25 mouse cellular contexts compared by ENCODE assay signal in the genomic region with DNA sequence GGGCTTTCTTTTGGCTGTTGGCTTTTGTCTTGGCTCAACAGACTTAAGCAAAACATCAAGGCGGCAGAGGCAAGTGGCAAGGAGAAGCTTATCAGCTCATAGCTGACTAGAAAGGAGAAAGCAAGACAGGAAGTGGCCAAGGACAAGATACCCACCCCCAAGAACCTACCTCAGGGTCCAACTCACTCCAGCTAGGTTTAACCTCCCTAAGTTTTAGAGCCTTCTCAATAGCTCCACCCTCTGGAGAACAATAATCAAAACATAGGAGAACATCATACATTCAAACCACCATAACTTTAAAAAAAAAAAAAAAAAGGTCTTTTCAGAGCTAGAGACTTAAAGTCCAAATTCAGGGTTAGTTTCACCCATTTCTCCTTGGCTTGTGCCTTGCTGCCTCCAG.
DNase-seq lines count a peak whose midpoint lies in the region; ATAC-seq and TF ChIP-seq lines count a peak whose summit lies in the region.
"Had no signal": no experiment of that assay in that cellular context is flagged by ENCODE, and none has a peak within 500 bp of the region (broad histone marks: within the 10 kb centered on the region; RNA-seq: fewer than 3 reads in every experiment).

No protein-coding gene starts in this region.

- no peaks in the 10 kb centered on the region; the same call in 1 of the 2 replicates for H3K79me2 ChIP-seq in heart, adult 2 months (replicated peaks; ENCODE audit: control insufficient read depth, insufficient read depth, low read length)

- WGBS in heart, adult 2 months, result 55% methylated on average over 1 of the region's 1 CpGs
- 92% methylated on average over 1 of the region's 1 CpGs for WGBS in limb, embryonic 10.5 days

- TF ChIP-seq CTCF in heart, adult 2 months (IDR thresholded peaks at IDR 0.05), result peak; percentile 22; the same call in 1 of the 2 replicates

- no peak for TF ChIP-seq POLR2A in heart, adult 2 months (IDR thresholded peaks at IDR 0.05; ENCODE audit: insufficient read depth, low read depth, low read length)

- H3K9ac ChIP-seq in heart, adult 2 months (ENCODE audit: low read depth, low read length), result no peak overlapping the region
- H3K9ac ChIP-seq: embryonic facial prominence, embryonic 12.5 days; forebrain, postnatal 0 days; limb, embryonic 12.5 days; liver, embryonic 13.5 days; lung, embryonic 15.5 days had no signal

- peaks cover 2% of the 10 kb centered on the region; the same call in 1 of the 2 replicates for H3K4me1 ChIP-seq in heart, adult 2 months (ENCODE audit: control insufficient read depth, insufficient read depth, low read length)
- H3K4me1 ChIP-seq in limb, embryonic 10.5 days, result no peaks in the 10 kb centered on the region
- H3K4me1 ChIP-seq: embryonic facial prominence, embryonic 12.5 days; hindbrain, embryonic 10.5 days; limb, embryonic 12.5 days; lung, embryonic 15.5 days; midbrain, embryonic 10.5 days had no signal

- H3K9me3 ChIP-seq in limb, embryonic 10.5 days (replicated peaks), result no peaks in the 10 kb centered on the region
- H3K9me3 ChIP-seq: embryonic facial prominence, embryonic 12.5 days; hindbrain, embryonic 10.5 days; limb, embryonic 12.5 days; liver, embryonic 13.5 days; lung, embryonic 15.5 days; midbrain, embryonic 10.5 days had no signal

- no peak overlapping the region for H3K4me3 ChIP-seq in heart, adult 2 months
- H3K4me3 ChIP-seq in limb, embryonic 10.5 days, result no peak overlapping the region
- H3K4me3 ChIP-seq: embryonic facial prominence, embryonic 12.5 days; hindbrain, embryonic 10.5 days; limb, embryonic 12.5 days; liver, embryonic 13.5 days; lung, embryonic 15.5 days; midbrain, embryonic 10.5 days had no signal

- no peak for TF ChIP-seq EP300 in heart, adult 2 months (IDR thresholded peaks at IDR 0.05; ENCODE audit: insufficient read depth, low read depth, low read length)

- DNase-seq in heart, adult 2 months, result no peak
- no peak for DNase-seq in heart, adult 9 months (ENCODE audit: low spot score in 2 of 2)
- DNase-seq in thymus, postnatal 0 days (ENCODE audit: low spot score), result peak; percentile 3
- DNase-seq in thymus, postnatal 14 days, result no peak
- DNase-seq in gastrocnemius, postnatal 36 days, result no peak
- DNase-seq in embryo, embryonic 11 days, result no peak
- DNase-seq in limb, embryonic 10.5 days (ENCODE audit: low spot score), result no peak
- DNase-seq: adrenal gland, postnatal 36 days; cerebellum, adult 11 months; cerebellum, postnatal 10 days; forebrain, postnatal 0 days; gastrocnemius, postnatal 25 days; heart, postnatal 10 days; kidney, adult 18-20 months; liver, embryonic 13.5 days; lung, postnatal 36 days; thymus, adult 2 months had no signal

- H3K36me3 ChIP-seq in heart, adult 2 months (ENCODE audit: control insufficient read depth, insufficient read depth, low read length), result no peaks in the 10 kb centered on the region
- H3K36me3 ChIP-seq in limb, embryonic 10.5 days, result no peaks in the 10 kb centered on the region
- H3K36me3 ChIP-seq: embryonic facial prominence, embryonic 12.5 days; hindbrain, embryonic 10.5 days; limb, embryonic 12.5 days; liver, embryonic 13.5 days; lung, embryonic 15.5 days; midbrain, embryonic 10.5 days had no signal

- peak; percentile 66 for ATAC-seq in common myeloid progenitor, adult 5-6 weeks (replicated peaks; ENCODE audit: low read depth, poor library complexity, severe bottlenecking)
- ATAC-seq: forebrain, postnatal 0 days; hindbrain, embryonic 16.5 days had no signal

- no peaks in the 10 kb centered on the region for H3K27me3 ChIP-seq in heart, adult 2 months (ENCODE audit: control insufficient read depth, insufficient read depth, low read length)
- H3K27me3 ChIP-seq in limb, embryonic 10.5 days (ENCODE audit: low read depth, poor library complexity, severe bottlenecking), result no peaks in the 10 kb centered on the region
- H3K27me3 ChIP-seq: embryonic facial prominence, embryonic 12.5 days; limb, embryonic 12.5 days; liver, embryonic 13.5 days; lung, embryonic 15.5 days had no signal

- intact Hi-C loops in heart, adult 2 months (cut with DNase I), result no loop called here
- intact Hi-C loops in gastrocnemius, postnatal 36 days (cut with DNase I), result no loop called here

- H3K27ac ChIP-seq in heart, adult 2 months, result no peak overlapping the region
- no peak overlapping the region for H3K27ac ChIP-seq in limb, embryonic 10.5 days
- H3K27ac ChIP-seq: embryonic facial prominence, embryonic 12.5 days; hindbrain, embryonic 10.5 days; limb, embryonic 12.5 days; liver, embryonic 13.5 days; lung, embryonic 15.5 days; midbrain, embryonic 10.5 days; stomach, postnatal 0 days had no signal
